Mouse (Mus musculus) adrenal gland, adult 18-20 months (tissue): ENCODE data around the gene Mcl1. TPM values are rescaled to one million over a fixed set of nuclear protein-coding genes. Genes with fewer than 3 reads are reported as not detected.
"Not testable (repeated sequence)": the region's sequence is repeated elsewhere in the genome, so short reads cannot be mapped to it uniquely, and the experiment has no call there.

Experiments used
- DNase-seq, 2 experiments: peaks; one replicate each; pipeline ENCODE4 v3.0.0; 2021 to 2022; ENCODE audit warnings: low spot score in 2 of 2
- long read RNA-seq, 2 experiments: library from polyadenylated mRNA; stranded (forward); transcript quantifications; one replicate each; pipeline ENCODE4 v2.0.0; 2021
- total RNA-seq, 2 experiments: library from RNA; stranded (reverse); gene quantifications; 1 replicate in 1 of 2; 2 replicates in 1 of 2; pipeline ENCODE4 v1.2.3; 2021

Gene Mcl1
- 100 to 1,000 TPM; 138 to 228 TPM for total RNA-seq
- long read RNA-seq, experiment 1, transcript Mcl1-201 (3 exons, 3,418 nt), result major isoform, 62 of 83 reads
- long read RNA-seq, experiment 1, partial matches to known transcripts, result 20 of 83 reads
- long read RNA-seq, experiment 1, other reads (novel, unspliced or antisense), result 1 of 83 reads
- long read RNA-seq, experiment 2, transcript Mcl1-201 (3 exons, 3,418 nt), result major isoform, 178 of 206 reads
- long read RNA-seq, experiment 2, partial matches to known transcripts, result 16 of 206 reads
- long read RNA-seq, experiment 2, other reads (novel, unspliced or antisense), result 12 of 206 reads

DNA sequence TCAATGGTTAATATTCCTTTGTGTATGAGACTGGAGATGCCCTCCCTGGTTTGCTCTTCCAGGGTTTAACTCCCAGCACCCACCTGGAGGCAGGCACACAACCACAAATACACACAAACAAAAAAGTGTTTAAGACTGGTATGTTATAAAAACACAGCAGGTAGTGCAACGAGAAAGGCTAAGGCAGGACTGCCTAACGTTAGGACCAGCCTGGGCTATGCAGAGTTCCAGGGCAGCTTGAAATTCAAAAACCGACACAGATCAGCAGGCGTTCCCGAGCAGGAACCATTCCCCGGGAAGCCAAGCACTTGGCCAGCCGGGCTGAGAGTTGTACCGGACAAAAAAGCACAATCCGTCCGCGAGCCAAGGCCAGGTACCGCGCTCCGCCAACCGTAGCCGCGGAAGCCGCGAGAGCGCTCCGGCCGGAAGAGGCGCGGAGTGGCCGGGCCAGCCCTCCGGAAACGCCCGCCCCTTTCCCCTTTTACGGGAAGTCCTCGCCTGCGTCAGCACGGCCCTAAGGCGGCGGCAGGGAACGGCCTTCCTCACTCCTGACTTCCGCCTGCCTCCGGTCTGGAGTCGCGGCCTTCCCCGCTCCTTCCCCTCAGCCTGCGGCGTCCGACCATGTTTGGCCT is at the start of gene Mcl1:
Gene Mcl1, plus strand, starts transcription at position 553 of the 632 bp plus-strand sequence.
- peak; percentile 98 for DNase-seq

DNA sequence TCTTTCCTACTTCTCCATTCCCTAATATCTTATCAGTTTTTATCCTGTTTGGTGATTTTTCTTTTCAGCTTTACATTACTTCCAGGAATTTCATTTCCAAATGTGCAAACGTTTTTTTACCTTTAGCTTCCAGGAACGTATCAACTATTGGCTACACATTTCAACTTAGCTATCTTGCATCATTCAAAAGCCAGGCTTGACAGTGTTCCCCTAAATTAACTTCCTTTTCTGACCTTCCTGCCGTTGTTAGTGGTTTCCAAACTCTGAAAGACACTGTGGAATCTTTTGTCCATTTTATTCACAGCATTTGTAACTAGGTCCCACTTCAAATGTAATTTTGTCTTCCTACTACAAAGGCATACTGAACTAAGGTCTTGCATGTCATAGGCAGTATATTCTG is 49.4 kb upstream of the Mcl1 start:
- no peak for DNase-seq

DNA sequence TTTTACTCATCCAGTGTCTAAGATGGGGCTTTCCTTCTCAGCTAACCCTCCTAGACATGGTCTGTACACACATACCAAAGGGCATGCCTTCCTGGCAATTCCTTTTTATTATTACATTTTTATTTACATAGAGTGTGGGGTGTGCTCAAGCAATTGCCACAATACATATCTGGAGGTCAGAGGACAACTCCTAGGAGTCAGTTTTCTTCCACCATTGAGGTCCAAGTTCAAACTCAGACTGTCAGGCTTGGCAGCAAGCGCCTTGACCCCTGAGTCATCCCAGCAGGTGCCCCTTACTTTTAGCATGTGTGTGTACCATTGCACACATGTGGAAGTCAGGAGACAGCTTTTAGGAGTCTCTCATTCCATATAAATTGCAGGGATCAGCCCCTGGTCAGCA is 44.6 kb upstream of the Mcl1 start:
- DNase-seq, result no peak

DNA sequence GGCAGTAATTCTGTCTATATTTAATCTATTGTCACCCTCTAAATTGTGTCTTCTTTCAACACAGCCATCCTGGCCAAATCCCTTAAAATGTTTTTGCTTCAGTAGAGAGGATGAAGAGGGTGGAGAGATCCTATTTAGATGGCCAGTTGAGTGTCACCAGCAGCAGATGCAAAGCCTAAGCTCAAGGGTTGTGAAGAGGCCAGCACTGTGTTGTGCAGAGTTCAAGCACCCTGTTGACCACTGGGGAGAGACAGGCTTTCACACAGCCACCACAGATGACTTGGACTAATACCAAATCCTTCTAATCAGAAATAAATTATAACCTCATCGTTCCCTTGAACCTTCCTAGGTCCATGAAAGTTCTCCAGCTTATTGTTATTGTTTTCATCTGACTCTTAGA is 40.1 kb upstream of the Mcl1 start:
- DNase-seq, result no peak

DNA sequence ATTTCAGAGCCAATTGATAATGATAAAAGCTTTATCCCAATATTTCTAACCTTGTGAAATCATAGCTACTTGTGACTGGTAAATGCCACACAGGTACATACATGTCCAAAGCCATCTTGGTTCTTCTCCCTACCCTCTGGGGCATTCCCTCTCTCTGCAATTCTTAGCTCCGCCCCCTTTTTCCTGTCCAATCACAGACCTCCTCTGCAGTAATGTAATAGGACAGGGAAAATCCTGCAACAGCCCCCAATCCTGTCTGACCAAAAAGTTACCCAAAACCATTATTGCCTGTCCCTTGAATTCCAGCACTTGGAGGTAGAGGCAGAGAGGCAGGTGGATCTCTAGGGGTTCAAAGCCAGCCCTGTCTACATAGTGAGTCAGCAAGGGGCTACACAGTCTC is 37.3 kb upstream of the Mcl1 start:
- DNase-seq, result no peak

GRCm38 (mm10) chr3:95622421-95622820 is 36.2 kb upstream of the Mcl1 start:
- DNase-seq, result not testable (repeated sequence)

DNA sequence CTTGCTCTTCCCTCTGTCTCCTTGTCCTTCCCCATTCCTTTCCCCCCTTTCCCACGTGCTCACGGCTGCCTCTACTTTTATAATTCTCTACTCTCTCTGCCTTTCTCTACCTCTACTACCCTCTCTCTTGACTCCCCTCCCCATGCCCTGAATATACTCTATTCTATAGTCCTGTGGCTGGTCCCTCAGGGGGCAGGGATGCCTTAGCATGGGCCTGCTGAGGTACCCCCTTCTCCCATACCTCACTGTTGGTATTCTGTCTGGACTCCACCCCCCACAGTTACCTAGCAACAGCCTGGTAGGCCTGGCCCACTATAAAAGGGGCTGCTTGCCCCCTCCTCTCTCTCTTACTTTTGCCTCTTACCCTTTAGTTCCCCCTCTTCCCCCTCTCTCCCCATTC is 35.0 kb upstream of the Mcl1 start:
- no peak for DNase-seq

- not testable (repeated sequence) for DNase-seq
Measured at GRCm38 (mm10) chr3:95623991-95624515, 34.5 kb upstream of the Mcl1 start.

DNA sequence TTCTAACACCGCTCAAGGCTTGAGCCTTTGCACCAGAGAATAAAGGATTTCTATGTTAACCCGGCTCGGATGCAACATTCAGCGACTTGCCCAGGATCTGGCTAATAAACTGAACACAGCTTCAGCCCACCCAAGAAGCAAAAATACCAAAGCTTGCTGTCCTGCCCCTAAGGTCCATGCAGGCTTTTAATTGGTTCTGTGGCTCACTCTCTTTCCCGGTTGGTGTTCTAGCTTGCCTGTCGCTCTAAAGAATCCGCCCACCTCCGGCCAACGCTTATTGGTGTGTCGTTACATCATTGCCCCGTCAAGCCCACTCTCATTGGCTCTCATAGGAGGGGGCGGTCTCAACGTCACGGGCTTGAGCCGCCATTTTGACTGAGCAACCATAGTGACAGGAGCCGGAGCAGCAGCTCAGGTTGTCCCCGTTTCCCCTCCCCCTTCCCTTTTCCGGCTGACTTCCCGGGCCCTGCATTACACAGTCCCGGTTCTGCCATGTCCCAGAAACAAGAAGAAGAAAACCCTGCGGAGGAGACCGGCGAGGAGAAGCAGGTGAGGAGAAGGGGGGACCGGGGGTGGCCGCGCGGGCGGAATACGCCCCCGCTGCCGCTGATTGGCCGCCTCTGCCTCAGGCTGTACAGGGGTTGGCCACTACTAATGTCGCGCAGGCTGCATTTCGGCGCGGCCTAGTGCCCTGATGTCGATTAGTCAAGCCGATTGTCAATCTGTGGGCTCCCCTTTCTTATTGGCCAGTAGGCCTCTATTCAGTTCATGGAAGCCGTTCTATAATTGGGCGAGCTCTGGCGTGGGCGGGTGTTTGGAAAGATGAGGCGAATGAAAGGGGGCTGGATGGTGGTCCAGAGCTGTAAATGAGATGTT is 33.7 kb upstream of the Mcl1 start, which contains the start of gene Ensa:
Gene Ensa, plus strand, starts transcription at position 366 of the 876 bp plus-strand sequence.
- DNase-seq, result peak; percentile 89 to 93

DNA sequence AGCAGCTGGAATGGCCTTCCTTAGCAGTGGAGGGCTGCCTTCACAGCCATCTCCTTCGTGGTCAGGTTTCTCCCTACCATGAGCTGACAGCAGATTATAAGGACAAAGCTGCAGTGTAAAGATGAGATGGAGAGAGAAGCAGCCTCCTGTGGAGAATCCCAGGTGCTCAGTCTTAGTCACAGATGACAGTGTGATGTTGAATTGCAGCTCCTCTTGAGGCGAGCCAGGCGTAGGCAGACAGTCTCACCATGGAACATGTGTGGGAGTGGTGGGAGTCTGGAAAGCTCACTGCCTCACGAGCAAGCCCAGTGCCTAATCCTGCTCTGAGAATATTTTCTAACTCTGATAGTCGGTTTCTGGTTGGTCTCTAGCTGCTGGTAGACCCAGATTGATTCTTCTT is 30.8 kb upstream of the Mcl1 start:
- DNase-seq, result no peak

DNA sequence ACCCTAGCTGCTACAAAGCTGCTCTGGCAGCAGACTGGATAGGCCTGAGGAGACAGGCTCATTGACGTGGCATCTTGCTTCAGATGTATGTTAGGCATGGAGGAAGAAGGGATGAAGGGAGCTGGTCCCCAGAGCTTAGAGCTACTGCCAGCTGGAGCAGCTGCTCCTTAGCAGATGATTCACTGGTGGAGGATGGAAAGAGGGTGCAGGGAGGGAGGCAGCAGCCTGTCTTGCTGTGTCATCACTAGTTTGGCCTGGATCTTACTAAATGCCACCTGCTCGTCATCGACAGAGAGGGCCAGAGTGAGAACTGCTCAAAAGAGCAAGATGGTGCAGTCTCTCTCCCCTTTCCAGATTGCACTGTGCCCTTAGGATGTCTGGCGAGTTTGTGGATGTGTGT is 28.8 kb upstream of the Mcl1 start:
- DNase-seq, result no peak

- no peak for DNase-seq
Measured at GRCm38 (mm10) chr3:95630856-95631255, 27.7 kb upstream of the Mcl1 start.

GRCm38 (mm10) chr3:95631304-95631703 is 27.3 kb upstream of the Mcl1 start:
- DNase-seq, result no peak

GRCm38 (mm10) chr3:95632648-95633588 is 25.7 kb upstream of the Mcl1 start:
- no peak for DNase-seq

GRCm38 (mm10) chr3:95635636-95636035 is 23.0 kb upstream of the Mcl1 start:
- no peak for DNase-seq

- no peak for DNase-seq
Measured at GRCm38 (mm10) chr3:95636072-95636471, 22.5 kb upstream of the Mcl1 start.

- no peak for DNase-seq
Measured at GRCm38 (mm10) chr3:95639694-95640093, 18.9 kb upstream of the Mcl1 start.

DNA sequence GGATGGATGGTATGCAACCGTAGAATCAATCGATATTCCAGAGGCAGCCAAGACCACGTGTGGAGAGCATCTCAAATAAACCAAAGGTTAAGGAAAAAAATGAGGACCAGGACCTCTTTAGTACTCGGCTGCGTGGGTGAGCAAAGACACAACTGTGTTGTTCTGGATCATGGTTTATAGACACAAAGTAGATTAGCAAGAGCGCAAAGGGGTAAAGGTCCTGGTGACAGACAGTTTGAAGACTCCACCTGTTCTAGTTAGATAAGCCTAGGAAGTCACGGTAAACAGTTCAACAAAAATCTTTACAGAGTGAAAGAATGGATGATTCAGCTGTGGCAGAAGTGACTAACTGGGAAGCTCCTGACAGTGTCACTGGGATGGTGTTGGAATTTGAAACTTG is 15.5 kb upstream of the Mcl1 start:
- no peak for DNase-seq

- no peak for DNase-seq
Measured at GRCm38 (mm10) chr3:95645313-95646235, 13.0 kb upstream of the Mcl1 start.
